Mouse (Mus musculus) CH12.LX (cell line): ENCODE results near the gene Arhgap33. TPM values are rescaled to one million over a fixed set of nuclear protein-coding genes. Genes with fewer than 3 reads are reported as not detected.
"Not testable (repeated sequence)": the region's sequence is repeated elsewhere in the genome, so short reads cannot be mapped to it uniquely, and the experiment has no call there.

Experiments
- DNase-seq: peaks from one replicate; pipeline ENCODE4 v3.0.0-alpha.2; 2013; ENCODE audit errors: extremely low read depth
- H3K27ac ChIP-seq: 2 replicates; pipeline ENCODE4 v1.5.1; 2012; ENCODE audit warnings: low read depth, mild to moderate bottlenecking, control low read depth, moderate library complexity; ENCODE audit not compliant: insufficient read depth
- H3K27me3 ChIP-seq: replicated peaks from 2 replicates; pipeline ENCODE3; 2012; ENCODE audit warnings: inconsistent platforms
- H3K36me3 ChIP-seq, 2 experiments: replicated peaks in 1 of 2; 2 replicates each; pipeline versions ENCODE3 to v1.6.1; 2012; ENCODE audit warnings: inconsistent platforms in 1 of 2, low read length in 1 of 2, mild to moderate bottlenecking in 1 of 2, mixed read lengths in 1 of 2, moderate library complexity in 1 of 2; ENCODE audit not compliant: control insufficient read depth in 1 of 2, insufficient read depth in 1 of 2
- H3K4me1 ChIP-seq, 2 experiments: 2 replicates each; pipeline ENCODE4 v1.6.1; 2012; ENCODE audit warnings: inconsistent platforms in 1 of 2, moderate library complexity in 1 of 2; ENCODE audit not compliant: insufficient read depth in 2 of 2, control insufficient read depth in 1 of 2
- H3K4me2 ChIP-seq: 2 replicates; pipeline ENCODE4 v1.6.1; 2012; ENCODE audit warnings: low read depth, mild to moderate bottlenecking, control low read depth; ENCODE audit not compliant: poor library complexity, insufficient read depth, severe bottlenecking
- H3K4me3 ChIP-seq, 3 experiments: fragments of 150-350 bp in 1 of 3; sonication (generic) in 1 of 3; replicated peaks in 1 of 3; 2 replicates each; pipeline versions ENCODE3 to v1.5.1; 2011 to 2012; ENCODE audit warnings: low read depth in 2 of 3, low read length in 2 of 3, mild to moderate bottlenecking in 2 of 3, moderate library complexity in 2 of 3, control low read depth in 1 of 3, improper control_type of control experiment in 1 of 3, inconsistent platforms in 1 of 3, mixed read lengths in 1 of 3; ENCODE audit not compliant: poor library complexity in 1 of 3
- H3K79me2 ChIP-seq: replicated peaks from 2 replicates; pipeline ENCODE4 v1.6.1; 2012; ENCODE audit warnings: mild to moderate bottlenecking, moderate library complexity; ENCODE audit not compliant: control insufficient read depth, poor library complexity, insufficient read depth, severe bottlenecking; ENCODE audit errors: extremely low read depth
- H3K9ac ChIP-seq: 2 replicates; pipeline ENCODE4 v1.6.1; 2012; ENCODE audit warnings: low read depth, mild to moderate bottlenecking, control low read depth, moderate library complexity; ENCODE audit not compliant: insufficient read depth
- H3K9me3 ChIP-seq: replicated peaks from 2 replicates; pipeline ENCODE3; 2012; ENCODE audit warnings: low read length, inconsistent platforms, mixed read lengths
- BHLHE40 ChIP-seq: IDR thresholded peaks from 2 replicates; pipeline ENCODE4 v1.6.1; 2011; ENCODE audit warnings: mild to moderate bottlenecking, low read depth, low read length, improper control_type of control experiment
- CTCF ChIP-seq, 2 experiments: IDR thresholded peaks in 1 of 2; conservative IDR thresholded peaks in 1 of 2; 2 replicates each; pipeline ENCODE4 v1.5.1; 2011 to 2012; ENCODE audit warnings: low read depth in 2 of 2, low read length in 2 of 2, improper control_type of control experiment in 1 of 2, inconsistent platforms in 1 of 2, mild to moderate bottlenecking in 1 of 2, moderate library complexity in 1 of 2
- EP300 ChIP-seq: IDR thresholded peaks from 2 replicates; pipeline ENCODE4 v1.6.1; 2011; ENCODE audit warnings: low read length, improper control_type of control experiment
- ETS1 ChIP-seq: conservative IDR thresholded peaks from 2 replicates; pipeline ENCODE4 v1.6.1; 2012; ENCODE audit warnings: low read depth, mild to moderate bottlenecking, inconsistent platforms, low read length, improper control_type of control experiment, moderate library complexity
- KAT2A ChIP-seq: IDR thresholded peaks from 2 replicates; pipeline ENCODE4 v1.6.1; 2012; ENCODE audit warnings: low read length, improper control_type of control experiment, inconsistent platforms; ENCODE audit not compliant: insufficient replicate concordance
- POLR2AphosphoS2 ChIP-seq: IDR thresholded peaks from 2 replicates; pipeline ENCODE4 v1.6.1; 2011; ENCODE audit warnings: low read depth, low read length, improper control_type of control experiment
- RAD21 ChIP-seq: IDR thresholded peaks from 2 replicates; pipeline ENCODE4 v1.6.1; 2011; ENCODE audit warnings: low read depth, mild to moderate bottlenecking, low read length, improper control_type of control experiment, moderate library complexity
- SMC3 ChIP-seq: IDR thresholded peaks from 2 replicates; pipeline ENCODE4 v1.6.1; 2011; ENCODE audit warnings: low read depth, low read length, improper control_type of control experiment
- dilution Hi-C: fragments of 300-500 bp; cut with MboI; formaldehyde crosslinking; loops from 2 replicates; pipeline ENCODE4 v1.14.3; 2020; ENCODE audit warnings: low sequenced_read_pairs; ENCODE audit not compliant: extremely low pct_unique_long_range_greater_than_20kb, extremely low pct_ligation_motif_present
- in situ Hi-C: fragments of 300-500 bp; cut with MboI; formaldehyde crosslinking; loops from 3 replicates; pipeline ENCODE4 v1.14.3; 2019; ENCODE audit warnings: low sequenced_read_pairs, low pct_ligation_motif_present, low pct_unique_long_range_greater_than_20kb, mixed read lengths
- polyA plus RNA-seq: library from polyadenylated mRNA; unstranded; fragments of >175 nt; gene quantifications from 2 replicates; pipeline ENCODE4 v1.2.1, GENCODE M21; 2012; ENCODE audit warnings: low read depth; ENCODE audit not compliant: insufficient read length
- total RNA-seq, 2 experiments: library from RNA; depleted of rRNA; stranded (reverse); fragments of 300-350 nt in 1 of 2; fragments of >200 nt in 1 of 2; gene quantifications; 2 replicates each; pipeline ENCODE4 v1.2.3; 2012 to 2014

The Arhgap33 gene
- total and polyA plus RNA-seq, 3 experiments, result 0.44 to 9.2 (median 2.8) TPM

GRCm38 (mm10) chr7:30501159-30501558 is 33.7 kb downstream of the Arhgap33 start:
- peak; percentile 38 for TF ChIP-seq SMC3
- TF ChIP-seq CTCF (conservative IDR thresholded peaks at IDR 0.05 in 1 of 2, IDR thresholded peaks at IDR 0.05 in 1 of 2; ENCODE audit: low read depth in 2 of 2, low read length in 2 of 2), result peak; percentile 16 to 67; a peak in 2 of 4 replicates
- TF ChIP-seq RAD21, result peak; percentile 42
- H3K36me3 ChIP-seq, H3K9me3 ChIP-seq, H3K4me3 ChIP-seq, in situ Hi-C loops, H3K4me2 ChIP-seq, H3K27ac ChIP-seq, H3K79me2 ChIP-seq, dilution Hi-C loops, H3K9ac ChIP-seq, H3K4me1 ChIP-seq: not testable (repeated sequence)
- peaks cover 22% of the 10 kb centered on the region for H3K27me3 ChIP-seq
- peak; percentile 12 for DNase-seq

- peaks cover 42% of the 10 kb centered on the region for H3K27me3 ChIP-seq
- dilution Hi-C loops, H3K4me2 ChIP-seq, H3K79me2 ChIP-seq, H3K4me3 ChIP-seq, H3K9ac ChIP-seq, H3K4me1 ChIP-seq, H3K36me3 ChIP-seq, H3K27ac ChIP-seq, DNase-seq, H3K9me3 ChIP-seq: not testable (repeated sequence)
- in situ Hi-C loops, result loop anchor here (10.0 kb wide), 1 partner anchor 51 kb away; the partner anchor contains the start of gene Aplp1
Observed at GRCm38 (mm10) chr7:30495506-30496042, 39.3 kb downstream of the Arhgap33 start.

- Histone ChIP-seq H3K9me3 (peaks cover 11% of the 10 kb centered on the region), H3K79me2 (no peaks in the 10 kb centered on the region; the same call in 1 of the 2 replicates), H3K4me1 (no peaks in the 10 kb centered on the region), H3K27ac (no peak within 1 kb of the TSS), H3K4me3 (no peak within 1 kb of the TSS), H3K9ac (no peak within 1 kb of the TSS), H3K36me3 (no peaks in the 10 kb centered on the region), H3K27me3 (peaks cover 50% of the 10 kb centered on the region), H3K4me2 (no peak within 1 kb of the TSS)
- no peak for DNase-seq
- TF ChIP-seq BHLHE40 (no peak), CTCF (conservative IDR thresholded peaks at IDR 0.05 in 1 of 2, IDR thresholded peaks at IDR 0.05 in 1 of 2; ENCODE audit: low read depth in 2 of 2, low read length in 2 of 2) (no peak), ETS1 (no peak), POLR2AphosphoS2 (no peak), KAT2A (no peak), EP300 (no peak)
- in situ Hi-C loops (loop anchor here (10.0 kb wide), 1 partner anchor 49 kb away; the partner anchor contains the start of gene Aplp1), dilution Hi-C loops (no loop called here)
Observed at GRCm38 (mm10) chr7:30493401-30493931, 41.4 kb downstream of the Arhgap33 start, which contains the start of gene Prodh2. Gene Prodh2, plus strand, starts transcription at chr7:30493622.
